Mouse (Mus musculus) liver, embryonic 15.5 days (tissue): ENCODE measurements around the gene Ccdc62. TPM values are rescaled to one million over a fixed set of nuclear protein-coding genes. Genes with fewer than 3 reads are reported as not detected.

ENCODE experiments used
- ATAC-seq: fragments of 200-750 bp; cut with Nextera tagmentation; 2 replicates; pipeline ENCODE4 v1.8.0; 2017; ENCODE audit warnings: moderate number of reproducible peaks, mild to moderate bottlenecking, moderate library complexity; ENCODE audit not compliant: insufficient read depth
- H3K27ac ChIP-seq: fragments of 300-500 bp; sonication (generic); replicated peaks from 2 replicates; pipeline ENCODE4 v1.5.1; 2015; ENCODE audit warnings: mild to moderate bottlenecking, inconsistent platforms
- H3K27me3 ChIP-seq: fragments of 300-500 bp; sonication (generic); 2 replicates; pipeline ENCODE4 v1.6.1; 2015; ENCODE audit warnings: mild to moderate bottlenecking, inconsistent platforms
- H3K36me3 ChIP-seq: fragments of 300-500 bp; sonication (generic); replicated peaks from 2 replicates; pipeline ENCODE4 v1.6.1; 2015; ENCODE audit warnings: moderate library complexity, mild to moderate bottlenecking, inconsistent platforms
- H3K4me1 ChIP-seq: fragments of 300-500 bp; sonication (generic); replicated peaks from 2 replicates; pipeline ENCODE4 v1.6.1; 2015; ENCODE audit warnings: inconsistent platforms
- H3K4me2 ChIP-seq: fragments of 300-500 bp; sonication (generic); 2 replicates; pipeline ENCODE4 v1.6.1; 2015; ENCODE audit warnings: moderate library complexity, mild to moderate bottlenecking, inconsistent platforms
- H3K4me3 ChIP-seq: fragments of 300-500 bp; sonication (generic); replicated peaks from 2 replicates; pipeline ENCODE4 v1.5.1; 2015; ENCODE audit warnings: mild to moderate bottlenecking, inconsistent platforms
- H3K9ac ChIP-seq: fragments of 300-500 bp; sonication (generic); 2 replicates; pipeline ENCODE4 v1.6.1; 2015; ENCODE audit warnings: moderate library complexity, mild to moderate bottlenecking, inconsistent platforms
- H3K9me3 ChIP-seq: fragments of 300-500 bp; sonication (generic); replicated peaks from 2 replicates; pipeline ENCODE4 v1.6.1; 2016; ENCODE audit warnings: inconsistent platforms
- WGBS: fragments of 180-500 bp; shearing (Covaris S2); methylation state at CpG from one replicate; pipeline ENCODE4 v1.1.7; 2015; ENCODE audit warnings: mixed read lengths; ENCODE audit not compliant: insufficient replicate concordance; 5-methylcytosine and 5-hydroxymethylcytosine counted together
- polyA plus RNA-seq: library from polyadenylated mRNA; unstranded; fragments of >200 nt; fragmentation: Nextera tagmentation; extraction: Ambion mirVana; gene quantifications from 2 replicates; pipeline ENCODE4 v1.2.1, GENCODE M21; 2015

Gene Ccdc62
- polyA plus RNA-seq, 1 experiment from 2014 or later = 3.2 TPM

DNA sequence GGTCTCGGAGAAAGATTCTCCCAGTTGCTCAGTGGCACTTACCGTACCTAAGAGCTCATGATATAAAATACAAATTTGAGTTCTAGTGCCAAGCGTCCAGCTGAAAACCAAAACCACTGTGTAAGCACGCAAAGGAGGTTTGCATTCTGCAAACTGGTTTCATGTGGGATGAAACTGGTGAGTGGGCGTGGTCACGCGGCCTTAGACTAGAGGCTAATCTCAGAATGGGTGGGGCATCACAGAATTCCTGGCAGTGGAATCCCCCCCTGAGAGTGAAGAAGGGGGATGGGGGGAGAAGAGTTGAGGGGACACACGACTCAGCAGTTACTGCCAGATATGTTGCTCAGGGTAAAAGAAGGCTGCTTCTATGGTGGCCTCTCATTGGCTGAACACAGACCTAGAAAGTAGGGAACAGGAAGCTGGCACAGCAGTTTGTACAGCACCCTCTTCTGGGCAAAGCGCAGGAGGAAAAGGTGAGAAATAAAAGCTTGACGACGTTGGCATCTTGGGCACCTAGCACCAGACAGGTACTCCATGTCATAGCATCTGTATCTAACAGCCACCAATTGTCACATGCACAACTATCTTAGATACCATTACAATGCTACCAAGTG is 26.3 kb upstream of the Ccdc62 start:
- no peak for ATAC-seq
- Histone ChIP-seq H3K27me3 (no peaks in the 10 kb centered on the region), H3K4me3 (no peak overlapping the region), H3K9ac (no peak overlapping the region), H3K36me3 (peaks cover 10% of the 10 kb centered on the region), H3K27ac (no peak overlapping the region), H3K4me1 (peaks cover 27% of the 10 kb centered on the region), H3K4me2 (no peak overlapping the region), H3K9me3 (no peaks in the 10 kb centered on the region)
- WGBS = 59% methylated on average over 11 of the region's 11 CpGs

GRCm38 (mm10) chr5:123906146-123906975 is 24.1 kb upstream of the Ccdc62 start:
- Histone ChIP-seq H3K4me2 (peak overlapping the region; percentile 95), H3K36me3 (peaks cover 27% of the 10 kb centered on the region), H3K27ac (0 out of 2 replicates have a peak overlapping the region, but pooled peaks have one; percentile 41), H3K4me1 (peaks cover 27% of the 10 kb centered on the region), H3K27me3 (no peaks in the 10 kb centered on the region), H3K9me3 (no peaks in the 10 kb centered on the region), H3K9ac (no peak overlapping the region), H3K4me3 (peak overlapping the region; percentile 93)
- ATAC-seq = no peak
- WGBS = 58% methylated on average over 17 of the region's 17 CpGs

DNA sequence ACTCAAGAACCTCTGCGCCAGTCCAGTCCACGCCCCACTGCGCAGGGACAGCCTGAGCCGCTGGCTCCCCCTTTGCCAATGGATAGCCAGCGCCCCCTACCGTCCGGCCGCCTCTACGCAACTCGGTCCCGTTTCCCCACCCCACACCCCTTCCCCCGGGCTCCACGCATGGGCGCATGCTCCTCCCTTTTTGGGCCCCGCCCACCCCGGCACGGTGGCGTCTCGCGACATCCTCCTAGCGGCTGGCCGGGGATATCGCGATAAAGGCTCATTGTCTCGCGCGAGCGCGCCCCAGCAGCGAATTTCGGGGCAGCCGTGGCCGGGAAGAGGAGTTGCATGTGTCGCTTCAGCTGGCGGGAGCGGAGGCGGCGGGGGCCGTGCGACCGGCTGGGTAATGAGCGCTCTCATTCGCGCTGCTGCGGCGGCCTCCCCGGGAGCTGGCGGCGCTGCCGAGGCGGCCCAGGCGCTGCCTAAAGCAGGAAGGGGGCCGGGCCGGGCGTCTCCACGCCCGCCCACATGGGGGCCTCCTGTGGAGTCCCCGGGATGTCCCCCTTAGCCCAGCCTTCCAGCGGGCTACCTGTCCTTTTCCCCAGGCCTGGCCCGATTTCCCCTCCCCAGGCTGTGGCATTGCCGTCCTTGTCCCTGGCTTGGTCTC is 23.4 kb upstream of the Ccdc62 start, which contains the start of gene Denr:
Gene Denr (plus strand): TSS at position 200 of the 655 bp plus-strand sequence.
- Histone ChIP-seq H3K36me3 (peaks cover 32% of the 10 kb centered on the region), H3K27ac (peak within 1 kb of the TSS; percentile 83), H3K9ac (peak within 1 kb of the TSS; percentile 94), H3K4me2 (peak within 1 kb of the TSS; percentile 95), H3K4me3 (peak within 1 kb of the TSS; percentile 93), H3K27me3 (no peaks in the 10 kb centered on the region), H3K4me1 (peaks cover 27% of the 10 kb centered on the region), H3K9me3 (no peaks in the 10 kb centered on the region)
- ATAC-seq = peak; percentile 93
- WGBS = under 1% methylated on average over 61 of the region's 61 CpGs

- peaks cover 27% of the 10 kb centered on the region for H3K4me1 ChIP-seq
Measured at GRCm38 (mm10) chr5:123907631-123907977, 22.9 kb upstream of the Ccdc62 start.

DNA sequence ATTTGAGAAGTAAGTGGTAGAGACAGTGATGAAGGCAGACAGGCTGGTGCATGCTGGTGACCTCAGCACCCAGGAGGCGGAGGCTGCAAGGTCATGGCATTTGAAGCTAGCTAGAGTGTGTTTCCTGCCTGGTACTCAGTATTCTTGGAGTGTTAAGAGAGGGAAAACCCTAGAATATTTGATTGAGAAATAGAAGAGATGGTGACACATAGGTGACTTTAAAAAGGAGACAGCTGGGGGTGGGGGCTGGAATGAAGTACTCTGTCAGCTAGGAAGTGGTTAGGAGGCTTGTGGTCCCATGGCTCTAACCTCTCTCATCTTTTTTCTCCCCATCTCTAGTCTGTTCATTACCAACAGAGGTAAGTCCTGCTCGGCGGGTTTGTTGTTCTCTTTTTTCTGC is 15.6 kb upstream of the Ccdc62 start:
- Histone ChIP-seq H3K4me2 (no peak overlapping the region), H3K9ac (no peak overlapping the region), H3K27ac (no peak overlapping the region), H3K36me3 (peaks cover 65% of the 10 kb centered on the region), H3K4me3 (no peak overlapping the region), H3K9me3 (no peaks in the 10 kb centered on the region), H3K4me1 (no peaks in the 10 kb centered on the region), H3K27me3 (no peaks in the 10 kb centered on the region)
- WGBS = 70% methylated on average over 3 of the region's 3 CpGs
- no peak for ATAC-seq

More at GRCm38 (mm10) chr5:123907631-123907977, 22.9 kb upstream of the Ccdc62 start:
- Histone ChIP-seq H3K27ac (peak overlapping the region; percentile 83), H3K4me3 (peak overlapping the region; percentile 93), H3K9ac (peak overlapping the region; percentile 94), H3K9me3 (no peaks in the 10 kb centered on the region), H3K27me3 (no peaks in the 10 kb centered on the region), H3K4me2 (peak overlapping the region; percentile 95), H3K36me3 (peaks cover 34% of the 10 kb centered on the region)
- ATAC-seq = no peak
- WGBS = 2% methylated on average over 10 of the region's 10 CpGs

- ATAC-seq = no peak
- H3K4me1 ChIP-seq = no peaks in the 10 kb centered on the region
- WGBS = 71% methylated on average over 6 of the region's 6 CpGs
- peaks cover 87% of the 10 kb centered on the region for H3K36me3 ChIP-seq
- no peak overlapping the region for H3K9ac ChIP-seq
- H3K4me3 ChIP-seq = no peak overlapping the region
- no peaks in the 10 kb centered on the region for H3K9me3 ChIP-seq
- no peak overlapping the region for H3K4me2 ChIP-seq
- no peak overlapping the region for H3K27ac ChIP-seq
- H3K27me3 ChIP-seq = no peaks in the 10 kb centered on the region
Measured at GRCm38 (mm10) chr5:123922112-123922511, 8.4 kb upstream of the Ccdc62 start.

GRCm38 (mm10) chr5:123927118-123927517 is 3.4 kb upstream of the Ccdc62 start, which contains the start of gene Gm43518:
Gene Gm43518 (plus strand): TSS chr5:123927418.
- no peak for ATAC-seq
- peaks cover 68% of the 10 kb centered on the region for H3K36me3 ChIP-seq
- H3K27me3 ChIP-seq = no peaks in the 10 kb centered on the region
- no peak within 1 kb of the TSS for H3K9ac ChIP-seq
- WGBS = 83% methylated on average over 9 of the region's 9 CpGs
- H3K4me3 ChIP-seq = no peak within 1 kb of the TSS
- no peaks in the 10 kb centered on the region for H3K9me3 ChIP-seq
- no peak within 1 kb of the TSS for H3K4me2 ChIP-seq
- peaks cover 12% of the 10 kb centered on the region for H3K4me1 ChIP-seq
- H3K27ac ChIP-seq = no peak within 1 kb of the TSS

DNA sequence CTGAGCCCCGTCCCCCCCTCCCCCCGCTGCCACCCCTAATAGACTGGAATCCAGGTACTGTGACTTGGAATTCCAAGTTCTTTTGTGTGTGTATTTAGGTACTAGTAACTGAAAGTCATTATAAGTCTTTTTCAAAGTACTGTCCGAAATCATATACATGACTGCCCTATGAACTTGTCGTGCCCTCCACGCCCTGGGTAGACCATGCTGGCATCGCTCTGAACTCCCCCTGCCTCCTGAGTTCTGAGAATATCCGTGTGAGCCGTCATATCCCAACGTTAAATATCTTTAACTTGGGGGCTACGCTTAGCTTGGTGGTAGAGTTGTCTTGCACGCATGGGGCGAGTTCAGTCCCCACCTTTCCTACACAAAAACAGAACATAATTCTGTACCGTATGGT is 652 bp downstream of the Ccdc62 start:
- Histone ChIP-seq H3K36me3 (peaks cover 29% of the 10 kb centered on the region), H3K9me3 (no peaks in the 10 kb centered on the region), H3K4me1 (peaks cover 31% of the 10 kb centered on the region), H3K27me3 (no peaks in the 10 kb centered on the region), H3K27ac (peak overlapping the region; percentile 89), H3K4me2 (peak overlapping the region; percentile 96), H3K9ac (peak overlapping the region; percentile 92), H3K4me3 (peak overlapping the region; percentile 87)
- no peak for ATAC-seq
- WGBS = 36% methylated on average over 13 of the region's 13 CpGs

- Histone ChIP-seq H3K4me2 (0 out of 2 replicates have a peak overlapping the region, but pooled peaks have one; percentile 72), H3K9me3 (no peaks in the 10 kb centered on the region), H3K9ac (no peak overlapping the region), H3K27me3 (no peaks in the 10 kb centered on the region), H3K27ac (no peak overlapping the region), H3K4me3 (no peak overlapping the region), H3K4me1 (peaks cover 31% of the 10 kb centered on the region), H3K36me3 (peaks cover 13% of the 10 kb centered on the region)
- ATAC-seq = no peak
Measured at GRCm38 (mm10) chr5:123932927-123933326, 2.4 kb downstream of the Ccdc62 start.

- H3K36me3 ChIP-seq = peaks cover 11% of the 10 kb centered on the region; the same call in 1 of the 2 replicates
- H3K27me3 ChIP-seq = no peaks in the 10 kb centered on the region
- H3K4me2 ChIP-seq = peak overlapping the region; percentile 72
- no peaks in the 10 kb centered on the region for H3K9me3 ChIP-seq
- peak overlapping the region; percentile 82 for H3K27ac ChIP-seq
- peak overlapping the region; percentile 52 for H3K4me3 ChIP-seq
- H3K4me1 ChIP-seq = peaks cover 31% of the 10 kb centered on the region
- WGBS = 53% methylated on average over 12 of the region's 12 CpGs
- peak overlapping the region; percentile 48 for H3K9ac ChIP-seq
- peak; percentile 23 for ATAC-seq
Measured at GRCm38 (mm10) chr5:123933556-123933955, 3.1 kb downstream of the Ccdc62 start.
